Mouse (Mus musculus) brain, embryonic 14.5 days (tissue): ENCODE results near the gene Glyr1.

ENCODE experiments used
- CTCF ChIP-seq: fragments of 200-500 bp; IDR thresholded peaks from 2 replicates; pipeline ENCODE4 v1.5.1; 2012; ENCODE audit warnings: inconsistent platforms, mild to moderate bottlenecking, moderate library complexity, borderline replicate concordance; ENCODE audit not compliant: insufficient read depth, insufficient read length; ENCODE audit errors: extremely low read depth
- POLR2A ChIP-seq: fragments of 200-500 bp; IDR thresholded peaks from 2 replicates; pipeline ENCODE4 v1.6.1; 2012; ENCODE audit warnings: mild to moderate bottlenecking, inconsistent platforms, borderline replicate concordance; ENCODE audit not compliant: poor library complexity, insufficient read depth, insufficient read length, severe bottlenecking; ENCODE audit errors: extremely low read depth

- peak; percentile 27; the same call in 1 of the 2 replicates for TF ChIP-seq CTCF
- TF ChIP-seq POLR2A, result no peak
These were observed 8.5 kb upstream of the Glyr1 start for GRCm38 (mm10) chr16:5058114-5058513.
